Mouse (Mus musculus): ENCODE data around the gene Nmbr.

- TF ChIP-seq CTCF (IDR thresholded peaks at IDR 0.05; ENCODE audit: control insufficient read depth, insufficient read depth, insufficient read length) = no peak
- no peak for TF ChIP-seq USF1 (IDR thresholded peaks at IDR 0.05; ENCODE audit: low read depth)
- no peak for TF ChIP-seq MAX (IDR thresholded peaks at IDR 0.05)
These were observed 19.7 kb upstream of the Nmbr start for GRCm38 (mm10) chr10:14685663-14686062.
